Mouse (Mus musculus) gonadal fat pad, adult 2 months (tissue): ENCODE results near the gene Adgre5. TPM values are rescaled to one million over a fixed set of nuclear protein-coding genes. Genes with fewer than 3 reads are reported as not detected.

ENCODE experiments used
- DNase-seq: peaks from one replicate; pipeline ENCODE4 v3.0.0-alpha.2; 2012; ENCODE audit warnings: low read depth
- polyA plus RNA-seq: library from polyadenylated mRNA; depleted of rRNA; stranded (reverse); fragments of >200 nt; gene quantifications from 2 replicates; pipeline ENCODE4 v1.2.3, GENCODE M21; 2012; rRNA removed

The Adgre5 gene
- polyA plus RNA-seq, result 173 and 176 TPM in 2 replicates

DNA sequence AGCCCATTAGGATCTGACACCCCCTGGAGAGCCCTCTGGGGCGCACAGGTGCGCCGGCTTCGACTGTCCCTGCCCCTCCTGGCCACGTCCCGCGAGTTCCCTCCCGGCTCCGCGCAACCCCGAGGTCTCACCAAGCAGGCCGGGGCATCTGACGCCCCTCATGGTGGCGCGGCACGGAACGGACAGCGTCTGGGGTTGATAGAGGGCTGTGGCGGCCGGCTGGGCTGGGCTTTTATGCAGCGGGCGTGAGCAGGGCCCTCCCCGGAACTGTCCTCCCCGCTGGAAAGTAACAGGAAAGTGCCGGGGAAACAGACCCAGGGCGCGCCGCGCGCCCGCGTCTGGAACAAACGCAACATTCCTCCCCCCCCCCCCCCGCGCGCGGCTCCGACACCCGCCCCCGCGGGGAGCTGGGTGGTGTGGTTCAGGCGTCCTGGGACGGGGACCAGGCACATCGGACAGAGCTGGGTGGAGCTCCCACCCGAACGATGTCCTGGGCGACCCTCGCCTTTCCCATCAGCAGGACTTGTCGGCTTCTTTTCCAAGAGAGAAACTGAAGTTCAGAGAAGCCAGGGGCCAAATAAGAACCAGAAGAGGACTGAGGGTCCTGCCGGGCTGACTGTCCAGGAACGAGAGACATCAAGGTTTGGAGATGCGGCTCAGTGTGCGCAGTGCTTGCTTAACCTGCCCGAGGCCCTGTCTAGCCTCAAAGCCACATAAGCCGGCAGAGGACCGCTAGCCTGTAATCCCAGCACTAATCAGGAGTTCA, at the start of gene Adgre5:
Adgre5 (minus strand) TSS at position 351 of the 766 bp plus-strand sequence.
- no peak for DNase-seq

DNA sequence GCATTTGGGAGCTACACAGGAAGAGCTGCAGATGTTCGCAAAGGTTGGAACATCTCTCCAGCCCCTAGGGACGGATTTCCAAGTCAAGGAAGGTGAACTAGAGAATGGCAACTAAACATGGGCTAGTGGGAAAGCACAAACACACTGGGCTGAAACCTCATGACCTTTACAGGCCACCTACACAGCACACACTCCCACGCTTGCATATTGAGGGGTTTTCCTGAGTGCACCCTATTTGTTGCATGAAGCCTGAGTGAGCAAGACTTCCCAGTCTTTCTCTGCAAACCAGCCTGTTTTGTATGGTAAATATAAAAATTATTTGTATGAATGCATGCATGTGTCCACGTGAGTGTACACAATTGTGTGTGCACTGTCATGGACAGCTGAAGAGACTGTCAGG, 48.7 kb upstream of the Adgre5 start:
- no peak for DNase-seq

DNA sequence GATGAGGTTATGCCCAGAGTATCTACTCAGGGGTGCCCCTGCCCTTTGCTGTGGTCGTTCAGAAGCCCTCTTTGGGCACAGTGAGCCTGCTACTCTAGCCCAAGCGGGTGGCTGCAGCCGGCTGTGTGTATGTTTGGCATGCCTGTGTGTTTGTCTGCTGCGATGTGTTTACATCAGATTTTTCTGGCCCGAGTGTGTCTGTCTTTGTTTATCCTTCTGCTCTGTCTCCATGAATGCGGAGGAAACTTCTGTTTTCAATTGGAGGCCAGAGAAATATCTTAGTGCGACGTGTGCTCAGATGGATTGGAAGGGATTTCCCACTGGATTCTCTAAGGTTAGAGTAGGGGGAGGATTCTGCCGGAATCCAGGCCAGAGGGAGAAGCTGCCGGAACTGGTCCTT, 43.9 kb upstream of the Adgre5 start:
- DNase-seq, result no peak

DNA sequence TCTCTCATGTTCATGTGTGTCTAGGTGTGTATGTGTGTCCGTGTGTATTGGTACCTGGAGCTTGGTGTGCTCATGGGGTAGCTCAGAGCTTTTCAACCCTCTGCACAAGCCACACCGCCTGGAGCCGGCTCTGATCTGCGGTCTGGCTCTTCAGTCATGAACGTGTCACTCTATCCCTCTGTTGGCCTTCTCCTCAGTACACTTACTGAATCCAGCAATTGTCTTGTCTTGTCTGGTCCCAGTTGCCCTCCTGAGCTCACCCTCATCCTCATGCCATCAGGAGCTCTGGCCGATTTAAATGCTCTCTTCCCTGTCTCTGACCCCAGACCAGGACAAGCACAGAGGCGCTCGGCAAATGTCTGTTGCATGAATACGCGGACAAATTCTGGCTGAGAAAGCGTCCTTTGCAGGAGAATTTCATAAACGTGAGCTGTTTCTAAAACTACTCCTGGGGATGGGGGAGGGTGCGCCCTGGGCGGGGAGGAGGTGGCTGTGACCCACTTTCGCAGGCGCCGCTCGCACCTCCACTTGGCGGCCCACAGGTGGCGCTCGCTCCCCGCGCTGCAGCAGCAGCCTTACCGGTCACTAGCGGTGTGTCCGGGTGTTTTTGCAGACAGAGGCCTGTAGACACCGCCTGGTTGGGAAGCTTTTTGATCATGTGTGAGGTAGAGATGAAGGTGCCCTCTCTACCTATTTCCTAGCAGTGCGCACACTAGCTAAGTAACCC, 41.9 kb upstream of the Adgre5 start:
- DNase-seq, result no peak

DNA sequence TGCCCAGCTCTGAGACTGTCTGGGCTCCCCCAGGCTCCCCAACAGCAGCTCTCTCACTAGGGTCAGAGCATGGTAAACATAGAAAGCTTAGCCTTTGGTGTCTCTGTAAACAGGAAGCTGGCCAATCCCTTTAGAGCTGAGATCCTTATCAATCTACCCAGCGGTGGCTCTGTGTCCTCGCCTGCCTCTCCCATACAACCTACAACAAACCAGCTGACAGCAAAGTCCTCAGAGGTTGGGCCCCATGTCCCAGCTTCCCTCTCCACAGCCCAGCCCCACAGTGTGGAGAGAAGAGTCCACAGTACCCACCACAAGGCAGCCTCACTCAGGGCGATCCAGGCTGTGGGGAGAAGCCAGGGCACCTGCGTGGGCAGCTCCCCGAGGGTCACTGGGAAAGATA, 38.5 kb upstream of the Adgre5 start:
- no peak for DNase-seq

DNA sequence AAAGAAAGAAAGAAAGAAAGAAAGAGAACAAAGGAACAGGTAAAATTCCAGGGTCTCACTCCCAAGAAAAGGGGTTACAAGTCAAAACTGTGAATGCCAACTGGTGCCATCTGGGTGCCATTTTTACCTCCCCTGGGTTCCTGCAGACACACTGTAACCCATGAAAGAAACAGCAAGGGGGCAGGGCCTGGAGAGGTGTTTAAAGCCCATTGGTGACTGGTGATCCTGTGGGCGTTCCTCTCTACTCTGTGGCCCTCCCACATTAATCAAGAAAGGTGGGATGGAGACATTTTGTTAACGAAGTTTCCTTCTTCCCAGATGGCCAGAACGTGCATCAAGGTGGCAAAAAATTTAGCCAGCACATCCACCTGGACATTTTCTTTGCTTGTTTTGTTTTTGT, 36.9 kb upstream of the Adgre5 start:
- no peak for DNase-seq

DNA sequence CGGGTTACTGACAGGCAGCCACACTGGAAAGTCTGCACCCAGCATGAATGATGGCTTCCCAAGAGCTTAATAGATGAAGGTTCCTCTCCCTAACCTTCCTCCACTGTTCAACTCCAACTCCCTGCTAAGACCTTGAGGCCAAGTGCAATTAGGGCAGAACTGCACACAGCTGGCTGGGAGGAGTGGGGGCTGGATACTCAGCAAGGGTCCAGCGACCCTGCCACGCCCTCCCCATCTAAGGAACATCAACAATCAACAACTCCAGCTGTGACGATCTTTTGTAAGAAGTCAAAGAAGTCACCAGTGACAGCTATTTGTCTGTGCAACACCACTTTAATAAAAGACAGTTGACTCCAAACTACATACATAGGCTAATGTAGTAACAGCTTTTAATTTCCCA, 35.5 kb upstream of the Adgre5 start:
- no peak for DNase-seq

DNA sequence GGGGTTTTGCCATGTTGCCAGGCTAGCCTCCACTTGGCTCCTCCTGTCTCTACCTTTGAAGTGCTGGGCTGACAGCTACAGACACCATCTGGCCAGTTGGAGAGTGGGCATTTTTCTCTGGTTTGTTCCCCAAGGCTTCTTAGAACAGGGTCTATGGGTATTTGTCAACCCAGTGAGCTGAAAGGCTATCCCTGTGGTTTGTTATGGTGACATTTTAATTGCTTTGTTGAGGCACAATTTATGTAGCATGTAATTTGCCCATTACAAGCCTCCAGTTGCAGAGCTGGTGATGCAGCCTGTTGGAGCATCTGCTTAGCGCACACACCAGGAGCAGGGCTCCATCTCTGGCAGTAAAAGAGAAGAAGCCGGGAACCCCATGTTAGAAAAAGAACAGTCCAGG, 33.1 kb upstream of the Adgre5 start:
- DNase-seq, result no peak

DNA sequence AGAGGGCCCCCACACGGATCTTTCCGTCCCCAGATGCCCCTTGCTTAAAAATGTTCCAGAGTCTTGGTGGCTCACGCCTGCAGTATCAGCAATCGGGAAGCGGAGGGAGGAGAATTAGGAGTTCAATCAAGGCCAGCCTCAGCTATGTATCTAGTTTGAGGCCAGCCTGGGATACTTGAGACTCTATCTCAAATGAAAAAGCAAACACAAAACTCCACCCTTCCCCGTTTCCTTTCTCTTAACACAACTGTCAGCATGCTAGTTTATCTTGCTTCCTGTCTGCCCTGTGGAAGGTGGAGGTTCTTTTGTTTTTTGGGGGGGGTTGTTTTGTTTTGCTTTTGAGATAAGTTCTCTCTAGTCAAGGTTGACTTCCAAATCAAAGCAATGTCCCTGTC, 32.3 kb upstream of the Adgre5 start:
- DNase-seq, result no peak

DNA sequence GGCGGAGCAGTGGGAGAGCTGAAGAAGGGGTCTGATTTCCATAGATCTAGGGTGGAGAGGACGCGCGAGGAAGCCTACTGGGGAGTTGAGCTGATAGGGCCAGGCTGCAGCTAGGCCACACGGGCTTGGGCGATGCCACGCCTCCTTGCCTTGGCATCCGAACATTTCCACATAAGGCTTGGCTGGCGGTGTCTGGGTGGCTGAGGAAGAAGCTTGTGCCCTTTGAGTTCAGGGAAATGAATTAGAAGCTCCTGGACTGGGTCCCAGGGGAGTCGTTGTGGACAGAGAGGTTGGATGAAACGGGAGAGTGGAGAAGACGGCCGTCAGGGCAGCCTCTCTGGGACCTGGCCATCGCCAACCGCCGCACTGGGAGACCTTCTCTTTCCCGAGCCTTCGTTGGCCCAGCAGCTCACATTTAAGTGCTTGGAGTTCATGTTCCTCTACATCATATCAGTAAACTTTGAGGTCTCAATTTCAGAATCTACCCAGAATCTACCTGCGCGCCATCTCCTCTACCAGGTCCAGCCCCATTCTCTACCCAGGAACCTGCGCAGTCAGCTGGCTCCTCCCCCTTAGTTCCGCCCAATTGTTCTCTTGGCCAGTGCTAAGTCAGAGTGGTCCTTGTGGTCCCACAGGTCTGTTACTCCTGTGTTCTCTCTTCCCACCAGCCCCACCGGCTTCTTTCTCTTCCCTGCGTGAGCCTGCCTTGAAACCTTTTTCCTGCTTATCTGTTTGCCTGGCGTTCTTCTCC, 31.8 kb upstream of the Adgre5 start:
- no peak for DNase-seq

DNA sequence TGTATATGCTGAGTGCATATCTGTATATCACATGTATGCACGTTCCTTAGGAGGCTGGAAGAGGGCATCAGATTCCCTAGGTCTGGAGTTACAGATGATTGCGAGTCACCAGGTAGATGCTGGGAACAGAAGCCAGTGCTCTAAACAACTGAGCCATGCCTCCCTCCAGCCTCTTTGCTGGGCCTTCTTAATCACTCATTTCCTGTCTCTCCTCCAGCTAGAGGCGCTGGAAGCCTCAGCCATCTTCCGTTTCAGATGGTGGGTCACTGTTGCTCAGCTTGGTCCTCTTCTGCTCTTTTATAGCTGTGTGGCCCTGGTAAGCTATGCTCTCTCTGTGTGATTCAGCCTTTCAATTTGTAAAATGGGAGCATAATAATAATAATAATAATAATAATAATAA, 30.7 kb upstream of the Adgre5 start:
- DNase-seq, result no peak

DNA sequence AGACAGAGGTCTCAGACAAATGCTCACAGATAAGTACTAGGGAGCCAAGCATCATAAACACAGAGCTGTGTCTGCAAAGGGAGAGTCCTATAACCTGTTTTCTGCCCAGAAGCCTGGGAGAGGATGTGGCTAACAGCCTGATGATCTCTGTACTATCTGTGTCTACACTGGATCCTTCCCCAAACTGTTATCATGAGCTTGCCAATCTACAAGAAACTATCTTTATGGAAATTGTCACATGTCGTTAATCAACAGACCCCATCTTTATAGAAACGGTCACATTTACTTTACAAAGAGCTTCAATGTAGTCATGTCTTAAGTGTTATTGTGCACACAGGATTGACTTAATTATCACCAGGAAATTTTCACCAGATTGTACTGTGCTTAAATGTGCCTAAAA, 29.5 kb upstream of the Adgre5 start:
- DNase-seq, result no peak

DNA sequence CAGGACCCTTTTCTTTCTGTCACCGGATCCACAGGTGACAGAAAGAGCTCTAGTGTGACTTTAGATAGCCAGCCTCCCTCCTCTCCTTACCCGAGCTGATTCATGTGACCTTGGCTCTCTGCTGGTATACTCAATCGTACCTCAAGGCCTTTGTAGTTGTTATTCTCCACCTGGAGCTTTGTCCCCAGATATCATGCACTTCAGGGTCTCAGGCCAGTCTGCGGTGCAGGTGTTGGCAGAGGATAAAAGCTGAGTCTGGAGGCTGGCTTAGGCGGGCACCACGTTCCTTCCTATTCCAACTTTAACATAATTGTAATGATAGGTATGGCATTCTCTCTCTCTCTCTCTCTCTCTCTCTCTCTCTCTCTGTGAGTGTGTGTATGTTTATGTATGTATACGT, 28.6 kb upstream of the Adgre5 start:
- no peak for DNase-seq

DNA sequence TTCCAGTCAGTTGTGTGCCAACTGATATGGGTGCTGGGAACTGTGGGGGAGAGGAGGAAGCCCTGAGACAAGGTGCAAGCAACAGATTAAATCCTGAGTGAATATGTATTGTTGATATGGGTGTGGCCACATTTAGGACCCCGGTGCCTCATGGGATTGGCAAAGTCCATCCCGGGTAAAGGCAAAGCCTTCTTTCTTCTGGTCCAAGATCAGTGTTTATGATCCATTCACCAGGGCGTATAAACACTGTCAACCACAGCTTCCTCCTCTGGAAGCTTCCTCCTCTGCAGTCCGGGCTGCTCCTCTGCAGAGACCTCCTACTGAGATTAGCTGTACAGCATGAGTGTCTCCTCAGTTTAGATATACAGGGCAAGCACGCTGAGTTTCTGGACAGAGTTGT, 27.4 kb upstream of the Adgre5 start:
- no peak for DNase-seq

DNA sequence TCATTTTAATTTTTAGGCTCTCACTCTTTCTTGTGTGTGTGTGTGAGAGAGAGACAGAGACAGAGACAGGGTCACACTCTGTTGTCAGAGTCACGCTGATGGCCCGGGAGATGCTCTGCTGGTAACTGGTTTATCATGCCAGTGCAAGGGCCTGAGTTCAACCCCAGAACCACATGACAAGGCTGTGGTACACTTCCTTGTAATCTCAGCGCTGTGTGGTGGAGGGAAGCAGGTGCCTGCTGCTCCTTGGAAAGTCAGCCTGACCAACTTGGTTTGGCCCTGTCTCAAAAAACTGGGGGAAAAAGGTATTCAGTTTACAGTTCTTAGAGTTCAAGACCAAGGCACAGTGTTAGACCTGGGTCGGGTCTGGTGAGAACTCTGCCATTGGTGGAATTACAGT, 26.3 kb upstream of the Adgre5 start:
- no peak for DNase-seq

DNA sequence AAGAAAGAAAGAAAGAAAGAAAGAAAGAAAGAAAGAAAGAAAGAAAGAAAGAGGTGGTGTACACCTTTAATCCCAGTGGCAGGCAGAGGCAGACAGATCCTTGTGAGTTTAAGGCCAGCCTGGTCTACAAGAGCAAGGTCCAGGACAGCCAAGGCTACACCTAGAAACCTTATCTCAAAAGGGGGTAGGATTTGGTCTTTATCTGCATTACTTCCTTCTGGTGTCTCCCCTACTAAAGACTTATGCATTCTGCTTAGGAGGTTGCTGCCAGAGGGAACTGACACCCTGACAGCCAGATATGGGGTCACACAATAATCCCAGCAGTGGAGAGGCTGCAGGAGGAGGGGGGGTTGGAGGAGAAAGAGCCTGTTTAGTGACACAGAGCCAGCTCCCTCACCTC, 24.5 kb upstream of the Adgre5 start:
- DNase-seq, result no peak

DNA sequence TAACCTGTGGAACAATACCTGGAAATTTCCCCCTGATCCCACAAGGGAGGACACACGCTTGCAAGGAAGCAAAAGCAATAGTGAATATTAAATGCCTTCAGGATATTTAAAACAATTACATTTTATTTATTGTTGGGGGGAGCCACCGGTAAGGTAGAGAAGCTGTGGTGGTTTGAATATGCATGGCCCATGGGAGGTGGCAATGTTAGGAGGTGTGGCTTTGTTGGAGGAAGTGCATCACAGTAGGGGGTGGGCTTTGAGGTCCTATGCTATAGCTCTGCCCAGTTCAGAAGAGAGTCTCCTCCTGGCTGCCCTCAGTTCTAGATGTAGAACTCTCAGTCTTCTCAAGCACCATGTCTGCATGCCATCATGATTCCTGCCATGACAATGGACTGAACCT, 23.6 kb upstream of the Adgre5 start:
- DNase-seq, result no peak

DNA sequence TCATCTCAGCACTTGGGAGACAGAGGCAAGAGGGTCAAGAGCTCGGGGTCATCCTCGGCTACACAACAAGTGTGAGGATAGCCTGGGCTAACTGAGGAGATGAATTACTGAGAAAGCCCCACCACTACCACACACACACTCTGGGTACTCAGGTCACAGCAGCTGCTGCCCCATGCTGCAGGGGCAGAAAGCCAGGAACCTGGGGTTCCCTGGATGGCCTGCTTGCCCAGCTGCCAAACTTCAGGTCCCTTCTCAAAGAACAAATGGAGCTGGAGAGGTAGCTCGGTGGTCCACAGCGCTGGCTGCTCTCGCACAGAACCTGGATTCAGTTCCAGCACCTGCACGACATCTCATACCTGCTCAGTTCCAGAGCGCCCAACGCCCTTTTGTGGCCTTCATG, 23.0 kb upstream of the Adgre5 start:
- no peak for DNase-seq

DNA sequence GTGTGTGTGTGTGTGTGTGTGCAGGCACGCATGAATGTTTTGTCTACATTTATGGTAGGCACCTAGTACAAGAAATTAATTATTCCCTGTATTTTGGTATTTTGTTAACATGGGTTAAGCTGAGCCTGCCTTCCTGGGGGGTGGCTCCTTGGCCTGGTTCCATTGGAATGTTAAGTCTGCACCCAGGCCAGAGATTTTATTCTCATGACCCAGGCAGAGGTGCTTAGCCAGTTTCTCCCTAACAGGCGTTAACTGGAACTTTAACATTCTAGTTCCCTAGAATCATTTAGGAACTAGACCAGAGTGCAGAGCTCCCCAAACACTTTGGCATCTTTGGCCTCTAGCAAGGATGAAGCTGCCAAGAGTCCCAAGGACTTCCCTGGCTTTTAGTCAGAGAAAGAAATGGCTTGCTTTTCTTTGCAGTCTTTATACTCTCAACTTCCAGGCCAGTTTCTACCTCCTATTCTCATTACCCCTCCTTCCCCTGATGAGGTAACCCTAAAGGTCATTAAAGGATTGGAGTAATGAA, 18.2 kb upstream of the Adgre5 start:
- DNase-seq, result no peak

DNA sequence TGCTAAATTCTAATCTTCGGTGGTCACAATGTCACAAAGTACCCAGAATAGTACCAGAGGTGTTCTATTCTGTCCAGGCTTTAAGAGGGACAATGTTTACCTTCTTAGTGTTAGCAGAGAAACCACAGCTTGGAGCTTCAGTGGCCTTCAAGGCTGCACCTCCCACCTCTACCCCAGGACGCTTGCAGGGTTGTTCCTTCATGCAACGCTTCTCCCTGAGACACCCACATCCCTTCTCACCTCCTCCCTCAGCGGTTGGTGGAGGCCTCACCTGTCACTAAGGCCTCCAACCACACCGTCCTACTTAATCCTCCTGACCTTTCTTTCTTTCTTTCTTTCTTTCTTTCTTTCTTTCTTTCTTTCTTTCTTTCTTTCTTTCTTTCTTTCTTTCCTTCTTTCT, 17.2 kb upstream of the Adgre5 start:
- no peak for DNase-seq

DNA sequence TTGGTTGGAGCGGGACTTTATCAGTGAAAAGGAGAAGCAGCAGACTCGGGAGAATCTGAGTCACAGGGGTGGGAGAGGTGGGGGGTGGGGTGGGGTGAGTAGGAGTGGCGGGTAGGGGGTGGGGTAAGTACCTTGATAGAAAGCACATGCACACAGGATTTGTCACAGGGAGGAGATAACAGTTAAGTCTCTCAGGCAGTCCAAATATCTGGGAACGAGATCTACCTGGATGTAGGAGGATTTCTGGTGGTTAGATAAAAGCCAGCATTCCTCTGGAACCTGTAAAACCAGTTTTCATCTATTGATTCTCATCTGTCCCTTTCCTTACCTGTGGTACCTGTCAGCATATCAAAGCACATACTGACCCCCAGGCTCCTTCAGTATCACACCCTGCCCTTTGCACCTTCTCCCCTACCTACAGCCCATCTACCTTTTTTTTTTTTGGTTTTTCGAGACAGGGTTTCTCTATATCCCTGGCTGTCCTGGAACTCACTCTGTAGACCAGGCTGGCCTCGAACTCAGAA, 16.0 kb upstream of the Adgre5 start:
- no peak for DNase-seq

DNA sequence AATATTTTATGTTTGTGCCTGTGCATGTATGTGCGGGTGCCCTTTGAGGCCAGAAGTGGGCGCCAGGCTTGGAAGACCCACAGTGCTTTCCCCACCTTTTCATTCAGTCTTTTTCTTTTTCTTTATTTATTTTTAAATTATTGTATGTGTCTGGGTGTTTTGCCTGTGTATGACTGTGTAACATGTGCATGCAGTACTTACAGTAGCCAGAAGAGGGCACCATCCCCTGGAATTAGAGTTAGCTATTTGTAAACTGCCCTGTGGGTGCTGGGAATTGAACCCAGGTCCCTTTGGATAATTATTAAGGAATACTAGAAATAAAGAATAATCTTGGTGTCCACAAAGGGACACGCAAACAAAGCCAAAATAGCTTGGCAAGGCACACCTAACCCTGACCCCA, 15.1 kb upstream of the Adgre5 start:
- DNase-seq, result no peak
